Mouse (Mus musculus) liver, embryonic 14.5 days (tissue): ENCODE measurements around the gene Bcl7c.
"Not testable (repeated sequence)": the region's sequence is repeated elsewhere in the genome, so short reads cannot be mapped to it uniquely, and the experiment has no call there.

Experiments used
- CTCF ChIP-seq: IDR thresholded peaks from 2 replicates; pipeline ENCODE4 v1.5.1; 2016; ENCODE audit warnings: antibody characterized with exemption, low read depth, control low read depth
- EP300 ChIP-seq: IDR thresholded peaks from 2 replicates; pipeline ENCODE4 v1.6.1; 2016; ENCODE audit warnings: antibody characterized with exemption, low read depth

DNA sequence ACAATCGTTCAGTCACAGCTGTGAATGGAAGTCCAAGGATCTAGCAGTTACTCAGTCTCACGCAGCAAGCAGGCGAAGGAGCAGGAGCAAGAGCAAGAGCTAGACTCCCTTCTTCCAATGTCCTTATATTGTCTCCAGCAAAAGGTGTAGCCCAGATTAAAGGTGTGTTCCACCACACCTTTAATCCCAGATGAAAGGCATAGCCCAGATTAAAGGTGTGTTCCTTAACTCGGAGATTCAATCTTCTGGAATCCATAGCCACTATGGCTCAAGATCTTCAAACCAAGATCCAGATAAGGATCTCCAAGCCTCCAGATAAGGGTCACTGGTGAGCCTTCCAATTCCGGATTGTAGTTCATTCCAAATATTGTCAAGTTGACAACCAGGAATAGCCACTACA lies 23.3 kb upstream of the Bcl7c start, which contains the start of gene Ctf2:
- not testable (repeated sequence) for TF ChIP-seq CTCF, EP300
